Mouse (Mus musculus) cortical plate, adult 2 months (tissue): ENCODE results near the gene Tiam1. TPM values are rescaled to one million over a fixed set of nuclear protein-coding genes. Genes with fewer than 3 reads are reported as not detected.

Experiments
- H3K27ac ChIP-seq: fragments of 200-500 bp; 2 replicates; pipeline ENCODE4 v1.5.1; 2012; ENCODE audit warnings: low read length, control low read depth, inconsistent platforms; ENCODE audit not compliant: insufficient read depth
- H3K4me1 ChIP-seq: fragments of 200-500 bp; 2 replicates; pipeline ENCODE4 v1.6.1; 2011; ENCODE audit warnings: low read length; ENCODE audit not compliant: control insufficient read depth, insufficient read depth
- H3K4me3 ChIP-seq: fragments of 200-500 bp; 2 replicates; pipeline ENCODE4 v1.5.1; 2011; ENCODE audit warnings: mild to moderate bottlenecking, low read length, control low read depth; ENCODE audit not compliant: insufficient read depth
- CTCF ChIP-seq: fragments of 200-500 bp; IDR thresholded peaks from 2 replicates; pipeline ENCODE4 v1.5.1; 2011; ENCODE audit warnings: mild to moderate bottlenecking, control low read depth, low read length; ENCODE audit not compliant: insufficient read depth; ENCODE audit errors: extremely low read depth
- POLR2A ChIP-seq: fragments of 200-500 bp; IDR thresholded peaks from 2 replicates; pipeline ENCODE4 v1.6.1; 2011; ENCODE audit warnings: mild to moderate bottlenecking, low read length, control low read depth; ENCODE audit not compliant: insufficient read depth; ENCODE audit errors: extremely low read depth
- polyA plus RNA-seq: library from polyadenylated mRNA; depleted of rRNA; stranded (reverse); fragments of >200 nt; gene quantifications from 2 replicates; pipeline ENCODE4 v1.2.3, GENCODE M21; 2012

Gene Tiam1
- polyA plus RNA-seq, 1 experiment: 28.7 TPM

DNA sequence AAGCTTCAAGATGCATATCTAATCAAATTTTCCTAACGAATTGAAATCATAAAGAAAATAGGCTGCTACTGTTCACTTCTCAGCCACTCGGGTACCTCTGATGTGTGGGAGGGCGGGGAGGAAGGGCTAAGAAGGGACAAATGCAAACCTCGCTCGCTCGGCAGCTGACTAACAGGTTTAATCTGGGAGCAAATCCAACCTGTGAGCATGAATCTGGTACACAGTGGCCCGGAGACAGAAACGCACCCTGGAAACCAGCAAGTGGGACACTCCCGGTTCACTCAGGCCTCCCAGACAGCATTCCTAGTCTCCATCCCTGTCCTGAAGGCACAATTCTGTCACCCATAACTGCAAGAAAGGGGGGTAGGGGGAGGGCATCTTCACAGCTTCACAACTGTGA lies 244.4 kb downstream of the Tiam1 start:
- Histone ChIP-seq H3K27ac (no peak overlapping the region), H3K4me3 (no peak overlapping the region), H3K4me1 (peaks cover 4% of the 10 kb centered on the region; the same call in 1 of the 2 replicates)
- TF ChIP-seq POLR2A (no peak; the same call in 1 of the 2 replicates), CTCF (no peak)

GRCm38 (mm10) chr16:89898299-89898625 lies 245.3 kb downstream of the Tiam1 start:
- Histone ChIP-seq H3K4me3 (peak overlapping the region; percentile 64), H3K27ac (0 out of 2 replicates have a peak overlapping the region, but pooled peaks have one; percentile 17), H3K4me1 (peaks cover 4% of the 10 kb centered on the region; the same call in 1 of the 2 replicates)
- no peak for TF ChIP-seq CTCF
- no peak for TF ChIP-seq POLR2A

DNA sequence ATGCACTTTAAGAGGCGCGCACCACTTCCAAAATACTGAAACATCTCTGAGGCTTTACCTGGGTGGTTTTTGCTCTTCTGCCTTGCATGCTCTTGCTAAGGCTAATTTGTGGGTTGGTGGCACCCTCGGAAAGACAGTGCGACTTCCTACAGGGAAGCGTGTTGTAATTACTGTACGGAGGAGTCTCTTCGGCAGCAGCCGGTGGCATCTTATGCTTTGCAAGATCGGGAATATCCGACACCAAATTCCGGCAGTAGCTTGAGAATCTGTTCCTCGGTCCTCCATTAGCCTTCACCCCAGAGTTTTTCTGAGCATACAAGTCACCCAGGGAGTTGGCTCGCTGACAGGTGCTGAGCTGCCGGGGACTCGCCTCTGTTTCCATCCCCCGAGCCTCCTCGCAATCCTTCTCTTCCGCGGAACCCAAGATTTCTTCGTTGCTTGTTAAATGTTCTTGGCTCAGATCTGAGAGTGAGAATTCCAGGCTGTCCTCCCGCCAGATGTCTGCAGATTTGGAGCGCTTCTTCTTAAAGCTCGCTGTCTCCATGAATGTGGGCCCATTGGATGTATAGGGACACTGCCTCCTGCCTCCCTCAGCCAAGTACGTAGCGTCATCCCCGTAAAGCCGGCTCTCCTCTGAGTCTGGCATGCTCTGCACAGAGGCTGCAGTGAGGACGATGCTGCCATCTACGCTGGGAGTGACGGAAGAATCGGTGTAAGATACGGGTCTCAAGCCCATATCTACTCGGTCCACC lies 245.8 kb downstream of the Tiam1 start:
- peaks cover 4% of the 10 kb centered on the region; the same call in 1 of the 2 replicates for H3K4me1 ChIP-seq
- H3K4me3 ChIP-seq: peak overlapping the region; percentile 64
- H3K27ac ChIP-seq: peak overlapping the region; percentile 17; the same call in 1 of the 2 replicates
- peak; percentile 70 for TF ChIP-seq POLR2A
- no peak for TF ChIP-seq CTCF

DNA sequence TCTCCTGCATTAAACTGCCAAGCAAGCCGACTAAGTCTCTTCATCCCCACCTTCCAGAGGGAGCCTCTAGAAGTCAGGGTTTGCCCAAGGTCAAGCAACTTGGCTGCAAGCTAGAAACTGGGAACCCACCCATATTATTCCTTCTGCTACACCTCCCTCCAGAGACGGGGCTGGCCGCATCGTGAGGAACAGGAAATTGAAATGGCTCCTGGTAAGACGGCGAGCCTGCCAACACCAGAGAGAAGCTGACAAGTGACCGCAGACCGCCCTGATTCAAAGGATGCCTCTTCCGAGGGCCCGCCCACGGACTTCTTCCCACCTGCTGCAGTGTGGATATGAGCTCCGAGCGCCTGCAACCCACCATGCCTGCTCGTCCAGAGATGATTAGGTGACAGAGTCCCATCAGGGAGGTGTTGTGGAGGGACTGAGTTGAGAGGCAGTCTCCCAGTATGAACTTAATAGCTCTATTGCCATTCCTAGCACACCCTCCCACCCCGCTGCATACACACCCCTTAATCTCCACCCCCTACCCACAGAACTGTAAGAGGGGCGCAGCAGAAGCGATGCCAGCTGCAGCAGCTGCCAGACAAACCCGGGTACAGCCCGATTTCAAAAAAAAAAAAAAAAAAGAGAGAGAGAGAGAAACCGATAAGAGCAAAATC lies 246.6 kb downstream of the Tiam1 start:
- H3K4me3 ChIP-seq: peak overlapping the region; percentile 64
- TF ChIP-seq POLR2A: no peak
- TF ChIP-seq CTCF: no peak
- peaks cover 4% of the 10 kb centered on the region; the same call in 1 of the 2 replicates for H3K4me1 ChIP-seq
- no peak overlapping the region for H3K27ac ChIP-seq

GRCm38 (mm10) chr16:89896392-89896791 lies 247.2 kb downstream of the Tiam1 start:
- Histone ChIP-seq H3K4me1 (peaks cover 4% of the 10 kb centered on the region; the same call in 1 of the 2 replicates), H3K4me3 (peak overlapping the region; percentile 64), H3K27ac (no peak overlapping the region)
- peak; percentile 43 for TF ChIP-seq CTCF
- no peak for TF ChIP-seq POLR2A

DNA sequence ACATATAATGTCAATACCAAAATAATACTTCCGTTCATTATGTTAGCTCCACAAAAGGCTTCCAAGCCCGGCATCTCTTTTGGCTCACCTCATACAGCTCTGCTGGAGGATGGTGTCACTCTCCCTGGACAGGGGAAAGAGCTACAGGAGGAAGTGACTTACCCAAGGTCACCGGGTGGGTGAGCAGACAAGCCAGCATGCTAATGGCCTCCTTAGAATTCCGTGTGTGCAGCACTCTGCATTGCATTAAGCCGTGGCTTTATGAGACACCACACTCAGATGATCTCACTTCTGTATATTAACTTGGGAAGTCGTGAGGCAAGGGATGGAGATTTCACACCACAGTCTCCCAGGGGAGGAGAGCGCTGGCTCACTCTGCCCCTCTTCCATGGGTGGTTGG lies 248.3 kb downstream of the Tiam1 start:
- peak overlapping the region; percentile 64 for H3K4me3 ChIP-seq
- no peak overlapping the region for H3K27ac ChIP-seq
- H3K4me1 ChIP-seq: peaks cover 7% of the 10 kb centered on the region
- TF ChIP-seq CTCF: no peak
- no peak for TF ChIP-seq POLR2A

- Histone ChIP-seq H3K4me1 (peaks cover 9% of the 10 kb centered on the region), H3K27ac (no peak overlapping the region), H3K4me3 (peak overlapping the region; percentile 64; the same call in 1 of the 2 replicates)
- TF ChIP-seq CTCF (no peak), POLR2A (no peak)
These were observed 248.8 kb downstream of the Tiam1 start for GRCm38 (mm10) chr16:89894816-89895215.

GRCm38 (mm10) chr16:89890515-89891189 lies 252.9 kb downstream of the Tiam1 start:
- no peak overlapping the region for H3K4me3 ChIP-seq
- TF ChIP-seq CTCF (no peak), POLR2A (no peak)
- H3K4me1 ChIP-seq: peaks cover 6% of the 10 kb centered on the region
- H3K27ac ChIP-seq: no peak overlapping the region

- H3K27ac ChIP-seq: no peak overlapping the region
- no peak for TF ChIP-seq CTCF
- TF ChIP-seq POLR2A: no peak
These were observed 253.6 kb downstream of the Tiam1 start for GRCm38 (mm10) chr16:89889890-89890462.

More at GRCm38 (mm10) chr16:89889890-89890462, 253.6 kb downstream of the Tiam1 start:
- H3K4me3 ChIP-seq: no peak overlapping the region
- H3K4me1 ChIP-seq: peaks cover 6% of the 10 kb centered on the region
